Mouse (Mus musculus) left cerebral cortex, postnatal 4 days (tissue): ENCODE measurements around the gene Hist1h2bb. TPM values are rescaled to one million over a fixed set of nuclear protein-coding genes. Genes with fewer than 3 reads are reported as not detected.

Experiments used
- DNase-seq: peaks from one replicate; pipeline ENCODE4 v3.0.0-alpha.2; 2022
- intact Hi-C: fragments of 180-260 bp; cut with DNase I; formaldehyde crosslinking; loops from one replicate; pipeline ENCODE4 v1.15.1; 2025
- total RNA-seq, 2 experiments: library from RNA; stranded (reverse); gene quantifications; 2 replicates each; pipeline ENCODE4 v1.2.3; 2021

Hist1h2bb gene
- total RNA-seq, 2 experiments from 2014 or later, result 62.4 to 81.1 TPM

DNA sequence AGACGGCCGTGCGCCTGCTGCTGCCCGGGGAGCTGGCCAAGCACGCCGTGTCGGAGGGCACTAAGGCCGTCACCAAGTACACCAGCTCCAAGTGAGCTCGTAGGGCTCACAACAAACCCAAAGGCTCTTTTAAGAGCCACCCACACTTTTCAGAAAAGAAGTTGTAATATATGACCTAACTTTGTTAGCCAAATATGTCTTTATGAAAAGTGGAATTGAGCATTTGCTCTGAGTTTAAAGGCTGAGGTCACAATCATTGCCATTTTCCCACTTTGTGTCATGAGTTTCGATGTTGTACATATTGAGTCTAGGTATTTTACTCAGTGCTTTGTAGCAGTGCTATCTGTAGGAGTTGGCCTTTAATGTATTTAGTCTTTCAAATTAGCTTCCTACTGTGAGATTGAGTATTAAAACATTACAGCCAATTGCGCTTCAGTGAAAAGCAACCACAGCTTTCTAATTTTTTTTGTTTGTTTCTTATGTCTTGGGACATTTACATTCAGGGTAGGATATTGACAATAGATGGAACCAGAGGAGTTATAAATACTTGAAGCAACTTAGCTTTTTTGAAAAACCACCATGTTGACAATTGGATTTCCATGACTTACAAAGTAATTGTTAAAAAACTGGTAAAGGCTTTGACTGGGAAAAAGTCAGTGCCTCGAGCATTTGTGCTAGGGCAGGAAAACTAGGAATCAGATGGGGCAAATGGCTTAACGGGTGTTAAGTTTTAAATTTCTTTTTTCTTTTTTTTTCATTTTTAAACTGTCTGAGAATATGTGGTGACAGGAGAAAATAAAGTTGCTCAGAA lies 752 bp downstream of the Hist1h2bb start:
- no peak for DNase-seq
- intact Hi-C loops, result no loop called here

DNA sequence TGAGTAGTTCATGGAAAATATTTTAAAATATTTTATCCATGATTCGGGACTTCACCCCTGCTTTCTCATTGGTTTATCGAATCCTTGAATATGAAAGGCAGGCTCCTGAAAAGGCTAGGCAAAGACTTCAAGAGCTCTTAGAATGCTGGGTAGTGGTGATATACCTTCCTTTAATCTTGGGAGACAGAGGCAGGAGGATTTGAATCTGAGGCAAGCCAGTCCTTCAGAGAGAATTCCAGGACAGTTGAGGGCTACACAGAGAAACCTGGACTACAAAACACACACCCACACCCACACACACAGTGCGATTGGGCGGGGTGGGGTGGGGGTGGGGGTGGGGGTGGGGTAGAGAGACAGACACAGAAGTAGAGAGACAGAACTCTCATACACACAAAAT lies 1.4 kb downstream of the Hist1h2bb start:
- intact Hi-C loops, result no loop called here

DNA sequence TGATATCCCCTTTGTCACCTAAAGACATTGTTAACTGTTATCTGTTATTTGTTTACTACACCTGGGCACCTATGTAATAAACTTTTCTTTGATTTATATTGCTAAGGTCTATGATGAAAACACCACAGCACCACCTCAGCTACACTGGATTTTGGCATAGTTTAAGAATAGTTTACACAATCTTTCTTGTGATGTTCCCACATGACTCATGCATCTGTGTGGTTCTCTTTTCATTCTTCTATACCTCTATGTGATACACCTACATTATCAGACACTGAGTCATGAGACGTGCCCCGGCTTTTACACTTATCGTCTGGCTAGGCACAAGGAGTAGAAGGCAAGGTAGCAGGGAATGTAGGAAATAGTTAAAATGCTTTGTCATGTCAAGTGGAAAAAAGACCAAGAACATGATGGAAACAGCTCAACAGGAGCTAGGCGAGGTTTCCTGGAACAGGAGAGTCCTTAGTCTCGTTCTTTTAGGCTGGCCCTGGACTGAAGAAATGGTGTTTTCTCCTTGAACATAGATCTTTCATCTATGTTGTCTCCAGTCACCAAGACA lies 3.1 kb downstream of the Hist1h2bb start:
- intact Hi-C loops, result loop anchor here (10.0 kb wide), 1 partner anchor 185 kb away; the partner anchor contains the start of gene Hist1h3e
- DNase-seq, result no peak

More for the DNA sequence above, 1.4 kb downstream of the Hist1h2bb start:
- DNase-seq, result no peak

DNA sequence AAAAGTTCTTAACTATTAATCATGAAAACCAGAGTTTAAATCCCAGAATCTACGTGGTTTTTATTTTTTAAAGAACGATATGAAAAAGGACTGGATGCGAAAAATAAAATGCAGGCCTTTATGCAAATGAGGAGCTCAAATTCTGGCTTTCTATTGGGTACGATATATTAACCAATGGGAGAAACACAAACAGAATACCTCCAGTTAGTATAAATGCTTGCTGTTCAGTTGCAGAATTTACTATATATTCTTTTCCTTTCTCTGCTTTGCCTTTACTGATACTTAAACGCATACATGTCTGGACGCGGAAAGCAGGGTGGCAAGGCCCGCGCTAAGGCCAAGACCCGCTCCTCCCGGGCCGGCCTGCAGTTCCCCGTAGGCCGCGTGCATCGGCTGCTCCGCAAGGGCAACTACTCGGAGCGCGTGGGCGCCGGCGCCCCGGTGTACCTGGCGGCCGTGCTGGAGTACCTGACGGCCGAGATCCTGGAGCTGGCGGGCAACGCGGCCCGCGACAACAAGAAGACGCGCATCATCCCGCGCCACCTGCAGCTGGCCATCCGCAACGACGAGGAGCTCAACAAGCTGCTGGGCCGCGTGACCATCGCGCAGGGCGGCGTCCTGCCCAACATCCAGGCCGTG lies 4.4 kb downstream of the Hist1h2bb start, which contains the start of gene Hist1h2ab:
Gene Hist1h2ab (plus strand): TSS at position 288 of the 639 bp plus-strand sequence.
- DNase-seq, result peak; percentile 49
- intact Hi-C loops, result loop anchor here (10.0 kb wide), 1 partner anchor 186 kb away; the partner anchor contains the start of gene Hist1h3e

DNA sequence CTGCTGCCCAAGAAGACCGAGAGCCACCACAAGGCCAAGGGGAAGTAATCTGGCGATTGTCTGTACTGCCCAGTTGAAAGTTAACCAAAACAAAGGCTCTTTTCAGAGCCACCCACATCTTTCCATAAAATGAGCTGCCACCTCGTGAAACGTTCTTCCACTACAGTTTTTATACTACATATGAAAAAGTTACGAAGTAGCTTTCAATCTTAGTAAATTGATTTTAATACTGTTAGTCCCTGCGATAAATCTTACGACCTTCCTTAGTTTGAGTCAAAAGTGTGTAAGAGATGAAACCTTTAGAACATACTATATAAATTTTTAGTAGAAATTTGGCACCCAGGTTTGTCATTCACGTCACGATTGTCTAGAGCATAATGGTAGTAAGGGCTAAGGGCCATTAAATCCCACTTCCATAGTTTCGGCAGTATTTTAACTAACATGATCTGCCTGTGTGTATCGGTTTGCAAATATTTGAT lies 5.0 kb downstream of the Hist1h2bb start:
- intact Hi-C loops, result loop anchor here (10.0 kb wide), 1 partner anchor 187 kb away; the partner anchor contains the start of gene Hist1h3e
- DNase-seq, result no peak

DNA sequence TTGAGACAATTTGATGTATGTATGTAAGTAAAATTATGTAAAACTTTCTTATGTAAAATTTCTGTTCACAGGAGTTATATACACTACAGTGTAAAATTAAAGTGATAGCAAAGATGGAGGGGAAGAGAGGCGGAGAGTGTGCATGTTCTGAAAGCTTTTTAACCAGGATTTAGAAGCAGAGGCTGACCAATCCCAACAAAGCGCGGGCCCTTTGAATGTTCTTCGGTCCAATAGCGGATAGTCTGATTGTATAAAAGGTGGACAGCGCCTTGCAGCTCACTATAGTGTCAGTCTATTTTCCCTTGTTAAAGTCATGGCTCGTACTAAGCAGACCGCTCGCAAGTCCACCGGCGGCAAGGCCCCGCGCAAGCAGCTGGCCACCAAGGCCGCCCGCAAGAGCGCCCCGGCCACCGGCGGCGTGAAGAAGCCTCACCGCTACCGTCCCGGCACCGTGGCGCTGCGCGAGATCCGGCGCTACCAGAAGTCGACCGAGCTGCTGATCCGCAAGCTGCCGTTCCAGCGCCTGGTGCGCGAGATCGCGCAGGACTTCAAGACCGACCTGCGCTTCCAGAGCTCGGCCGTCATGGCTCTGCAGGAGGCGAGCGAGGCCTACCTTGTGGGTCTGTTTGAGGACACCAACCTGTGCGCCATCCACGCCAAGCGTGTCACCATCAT lies 5.7 kb downstream of the Hist1h2bb start, which contains the start of gene Hist1h3b:
Gene Hist1h3b (plus strand): TSS at position 201 of the 675 bp plus-strand sequence.
- DNase-seq, result peak; percentile 92
- intact Hi-C loops, result loop anchor here (10.0 kb wide), 1 partner anchor 187 kb away; the partner anchor contains the start of gene Hist1h3e

DNA sequence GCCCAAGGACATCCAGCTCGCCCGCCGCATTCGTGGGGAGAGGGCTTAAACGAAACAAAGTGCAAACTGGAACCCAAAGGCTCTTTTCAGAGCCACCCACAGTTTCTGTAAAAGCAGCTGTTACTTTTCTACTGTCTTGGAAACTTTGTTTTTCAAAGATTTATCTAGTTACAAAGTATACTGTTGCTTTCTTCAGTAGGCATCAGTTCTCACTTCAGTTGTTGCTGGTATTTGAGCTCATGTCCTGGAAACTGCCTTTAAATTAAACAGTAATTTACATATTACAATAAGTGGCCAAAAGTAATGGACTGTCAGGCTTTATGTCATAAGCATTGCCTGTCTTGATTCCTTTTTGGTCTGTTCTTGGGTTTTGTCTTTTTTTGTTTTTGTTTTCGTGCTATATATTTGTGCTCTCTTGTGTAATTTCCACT lies 6.2 kb downstream of the Hist1h2bb start:
- intact Hi-C loops, result loop anchor here (10.0 kb wide), 1 partner anchor 188 kb away; the partner anchor contains the start of gene Hist1h3e
- DNase-seq, result no peak

DNA sequence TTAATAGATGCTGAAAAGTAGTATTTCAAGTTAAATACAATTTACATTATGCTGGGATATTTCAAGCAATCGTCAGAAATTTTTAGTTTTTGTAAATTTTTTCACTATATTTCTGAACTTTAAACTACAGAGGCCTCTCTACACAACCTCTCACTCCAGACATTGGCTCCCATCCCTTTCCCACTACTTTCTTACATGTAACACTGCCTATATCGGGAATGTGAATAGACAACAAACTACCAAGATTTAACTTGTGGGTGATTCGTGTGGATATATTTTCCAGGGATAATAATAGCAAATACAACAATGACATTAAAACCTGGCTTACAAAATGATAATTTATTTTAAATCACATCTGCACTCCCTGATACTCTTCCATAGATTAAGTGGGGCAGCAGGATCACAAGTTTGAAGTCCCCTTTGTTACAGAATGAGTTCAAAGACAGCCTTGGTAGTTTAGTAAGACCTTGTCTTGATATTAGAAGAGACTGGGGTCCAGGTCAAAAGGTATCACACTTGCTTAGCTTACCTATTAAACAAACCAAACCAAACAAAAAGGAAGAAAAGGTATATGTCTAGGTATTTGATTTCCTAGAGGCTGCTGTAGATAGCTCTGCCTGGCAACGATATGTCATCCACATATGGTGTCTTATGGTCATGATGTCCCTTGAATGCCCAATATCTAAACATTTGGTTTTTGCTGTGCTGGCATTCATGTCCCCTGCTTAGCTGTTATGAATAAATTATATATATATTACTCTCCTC lies 7.0 kb downstream of the Hist1h2bb start:
- intact Hi-C loops, result loop anchor here (10.0 kb wide), 1 partner anchor 189 kb away; the partner anchor contains the start of gene Hist1h3e
- no peak for DNase-seq

DNA sequence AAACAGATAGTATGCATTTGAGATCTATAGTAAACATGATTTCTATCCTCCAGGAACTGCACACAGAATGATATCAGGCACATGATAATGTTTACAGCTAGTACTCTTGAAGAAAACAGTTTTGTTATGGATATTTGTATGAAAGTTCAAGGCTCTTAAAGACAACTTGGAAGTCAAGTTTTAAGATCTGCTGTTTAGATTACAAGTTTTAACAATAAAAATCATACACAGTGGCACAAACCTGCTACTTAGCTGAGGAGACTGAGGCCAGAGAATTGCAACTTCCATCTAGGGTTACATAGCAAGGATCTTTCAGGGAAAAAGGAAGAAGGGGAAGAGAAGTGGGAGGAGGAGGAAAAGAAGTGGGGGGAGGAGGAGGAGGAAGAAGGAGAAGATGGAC lies 8.5 kb downstream of the Hist1h2bb start:
- DNase-seq, result no peak
- intact Hi-C loops, result loop anchor here (10.0 kb wide), 1 partner anchor 190 kb away; the partner anchor contains the start of gene Hist1h3e

DNA sequence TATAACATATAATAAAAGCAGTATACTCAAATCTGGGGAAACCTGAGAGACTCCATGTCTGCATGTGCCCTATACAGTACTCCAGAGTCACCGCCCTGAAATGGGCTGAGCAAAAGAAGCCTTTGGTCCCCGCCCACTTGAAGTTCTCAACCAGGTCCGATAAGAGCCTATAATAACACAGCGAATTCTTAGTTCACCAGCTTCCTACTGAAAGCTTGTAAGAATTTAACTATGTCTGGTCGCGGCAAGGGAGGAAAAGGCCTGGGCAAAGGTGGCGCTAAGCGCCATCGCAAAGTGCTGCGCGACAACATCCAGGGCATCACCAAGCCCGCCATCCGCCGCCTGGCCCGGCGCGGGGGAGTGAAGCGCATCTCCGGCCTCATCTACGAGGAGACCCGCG lies 10.3 kb downstream of the Hist1h2bb start, which contains the start of gene Hist1h4b:
Gene Hist1h4b (plus strand): TSS at position 224 of the 400 bp plus-strand sequence.
- DNase-seq, result peak; percentile 84
- intact Hi-C loops, result loop anchor here (10.0 kb wide), 1 partner anchor 192 kb away; the partner anchor contains the start of gene Hist1h3e

DNA sequence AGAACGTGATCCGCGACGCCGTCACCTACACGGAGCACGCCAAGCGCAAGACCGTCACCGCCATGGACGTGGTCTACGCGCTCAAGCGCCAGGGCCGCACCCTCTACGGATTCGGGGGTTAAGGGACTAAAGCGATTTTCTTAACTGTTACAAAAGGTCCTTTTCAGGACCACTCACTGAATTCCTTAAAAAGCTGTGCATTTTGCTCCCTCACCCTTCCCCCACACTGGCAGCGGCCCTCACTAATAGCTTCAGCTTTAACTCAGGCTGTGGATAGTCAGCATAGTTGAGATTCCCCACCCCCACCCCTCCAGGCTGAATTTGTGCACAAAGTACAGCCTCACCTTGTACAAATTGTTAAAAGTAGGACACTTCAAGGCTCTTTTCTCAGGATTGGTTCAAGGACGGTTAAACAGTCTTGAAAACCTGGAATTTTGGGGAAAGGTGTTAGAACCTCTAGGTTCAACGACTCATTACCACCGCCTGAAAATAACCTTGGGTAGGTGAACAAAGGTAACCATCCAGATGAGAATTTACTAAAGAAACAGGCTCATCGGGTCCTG lies 10.8 kb downstream of the Hist1h2bb start:
- DNase-seq, result no peak
- intact Hi-C loops, result loop anchor here (10.0 kb wide), 1 partner anchor 192 kb away; the partner anchor contains the start of gene Hist1h3e

DNA sequence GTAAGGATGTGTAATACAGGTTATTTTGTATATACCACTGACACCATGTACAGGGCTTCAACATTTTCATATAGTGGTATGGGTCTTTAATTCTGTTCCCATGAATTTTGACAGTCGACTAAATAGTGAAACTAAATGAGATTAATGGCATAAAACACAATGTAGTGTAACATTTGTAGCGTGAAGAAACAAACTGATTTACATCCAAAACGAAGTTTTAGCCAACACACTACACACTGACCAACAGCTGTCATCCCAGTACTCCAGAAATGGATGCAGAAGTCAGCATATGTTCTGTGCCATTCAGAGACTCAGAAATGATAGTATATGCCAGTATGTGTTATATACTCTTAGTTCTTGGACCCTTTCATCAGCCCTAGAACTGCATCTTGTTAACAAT lies 11.4 kb downstream of the Hist1h2bb start:
- intact Hi-C loops, result loop anchor here (10.0 kb wide), 1 partner anchor 193 kb away; the partner anchor contains the start of gene Hist1h3e
- no peak for DNase-seq

DNA sequence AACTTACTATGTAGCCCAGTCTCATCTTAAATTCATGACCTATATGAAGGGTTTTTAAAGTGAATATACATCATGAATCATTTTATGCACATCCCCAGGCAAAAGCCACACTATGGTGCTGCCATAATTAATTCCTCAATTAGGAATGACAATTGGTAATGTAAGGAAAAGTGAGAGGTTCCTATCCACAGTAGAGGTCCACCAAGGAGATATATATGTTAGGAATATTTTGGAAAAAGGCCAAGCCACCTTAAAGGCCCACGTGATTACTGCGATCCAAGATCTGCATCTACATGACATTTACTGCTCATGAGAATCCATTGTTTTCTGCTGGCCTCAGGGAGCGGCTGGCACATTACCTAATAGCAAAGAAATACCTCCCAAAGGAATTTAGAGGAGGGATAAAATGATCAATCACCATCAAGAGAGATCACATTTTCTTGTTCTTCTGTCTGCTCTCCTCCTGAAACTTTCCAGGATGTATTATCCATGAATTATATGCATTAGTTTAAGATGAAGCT lies 12.8 kb downstream of the Hist1h2bb start:
- intact Hi-C loops, result loop anchor here (10.0 kb wide), 1 partner anchor 195 kb away; the partner anchor contains the start of gene Hist1h3e
- no peak for DNase-seq

DNA sequence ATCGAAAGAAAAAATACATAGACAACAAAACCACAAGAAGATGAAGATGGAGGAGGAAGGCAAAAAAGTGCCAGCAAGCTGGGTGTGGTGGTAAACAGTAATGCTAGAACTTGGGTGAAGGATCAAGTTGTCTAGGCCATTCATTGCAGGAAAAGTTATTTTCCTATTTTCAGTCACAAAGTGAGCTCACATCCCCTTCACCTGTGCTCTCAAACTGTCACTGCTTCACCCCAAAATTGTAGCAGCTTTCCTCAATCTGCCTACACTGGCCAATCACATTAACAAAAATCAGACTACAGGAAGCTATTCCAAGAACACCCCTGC lies 13.3 kb downstream of the Hist1h2bb start:
- intact Hi-C loops, result loop anchor here (10.0 kb wide), 1 partner anchor 195 kb away; the partner anchor contains the start of gene Hist1h3e
- no peak for DNase-seq

DNA sequence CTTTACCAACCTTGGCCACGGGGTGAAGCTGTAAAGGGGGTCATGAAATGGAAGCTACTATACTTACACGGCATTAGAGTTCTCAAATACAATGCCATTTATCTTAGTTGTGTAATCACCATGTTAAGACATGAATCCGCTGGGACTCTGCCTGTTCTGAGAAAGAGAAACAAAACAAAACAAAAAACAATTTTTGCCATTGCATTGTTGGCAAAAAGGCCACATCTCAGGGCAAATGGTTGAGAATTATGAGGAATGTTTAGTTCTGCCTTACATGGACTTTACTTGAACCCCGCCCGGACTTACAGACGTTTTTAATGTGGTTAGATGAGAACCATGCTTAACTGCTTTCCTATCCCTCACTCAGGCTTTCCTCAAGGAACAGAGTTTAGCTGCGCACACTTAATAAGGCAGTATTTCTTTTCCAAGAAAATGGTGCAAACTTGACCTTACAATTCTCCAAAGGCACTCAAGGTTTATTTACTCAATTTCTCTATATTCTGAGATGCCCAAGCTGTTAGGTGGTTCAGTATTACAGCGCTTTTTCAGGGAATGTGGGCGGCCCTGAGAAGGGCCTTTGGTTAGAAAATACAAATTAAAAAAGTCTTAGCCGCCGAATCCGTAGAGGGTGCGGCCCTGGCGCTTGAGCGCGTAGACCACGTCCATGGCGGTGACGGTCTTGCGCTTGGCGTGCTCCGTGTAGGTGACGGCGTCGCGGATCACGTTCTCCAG lies 13.9 kb downstream of the Hist1h2bb start:
- DNase-seq, result peak; percentile 48
- intact Hi-C loops, result no loop called here

DNA sequence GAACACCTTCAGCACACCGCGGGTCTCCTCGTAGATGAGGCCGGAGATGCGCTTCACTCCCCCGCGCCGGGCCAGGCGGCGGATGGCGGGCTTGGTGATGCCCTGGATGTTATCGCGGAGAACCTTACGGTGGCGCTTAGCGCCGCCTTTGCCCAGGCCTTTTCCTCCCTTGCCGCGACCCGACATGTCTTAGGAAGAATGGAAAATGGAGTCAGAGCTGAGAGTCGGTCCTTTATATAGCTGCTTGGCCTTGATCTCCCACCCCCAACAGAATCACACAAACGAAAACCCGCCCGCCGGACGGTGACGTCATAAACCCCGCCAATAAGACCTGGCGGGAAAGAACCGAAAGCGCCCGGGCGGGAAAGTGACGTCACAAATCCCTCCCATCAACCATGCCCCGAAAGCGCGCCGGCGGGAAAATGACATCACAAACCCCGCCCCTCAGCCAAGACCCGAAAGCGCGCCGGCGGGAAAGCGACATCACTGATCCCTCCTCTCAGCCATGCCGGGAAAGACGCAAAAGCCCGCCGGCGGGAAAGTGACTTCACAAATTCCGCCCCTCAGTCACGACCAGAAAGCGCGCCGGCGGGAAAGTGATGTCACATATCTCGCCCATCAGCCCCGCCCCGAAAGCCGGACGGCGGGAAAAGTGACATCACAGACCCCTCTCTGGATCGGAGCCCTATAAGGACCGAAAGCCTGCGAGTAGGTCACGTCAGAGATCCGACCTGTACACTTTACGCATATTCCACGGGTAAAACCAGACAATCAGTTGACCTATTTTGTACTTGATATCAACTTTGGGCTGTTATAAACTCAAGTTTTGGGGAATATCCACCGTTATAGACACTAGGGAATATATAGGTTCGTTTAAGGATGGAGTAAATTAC lies 14.7 kb downstream of the Hist1h2bb start, which contains the start of gene Hist1h4a:
Gene Hist1h4a (minus strand): TSS at position 259 of the 893 bp plus-strand sequence.
- peak; percentile 100 for DNase-seq
- intact Hi-C loops, result no loop called here
